Mouse (Mus musculus): ENCODE results near the gene Gm17324.

DNA sequence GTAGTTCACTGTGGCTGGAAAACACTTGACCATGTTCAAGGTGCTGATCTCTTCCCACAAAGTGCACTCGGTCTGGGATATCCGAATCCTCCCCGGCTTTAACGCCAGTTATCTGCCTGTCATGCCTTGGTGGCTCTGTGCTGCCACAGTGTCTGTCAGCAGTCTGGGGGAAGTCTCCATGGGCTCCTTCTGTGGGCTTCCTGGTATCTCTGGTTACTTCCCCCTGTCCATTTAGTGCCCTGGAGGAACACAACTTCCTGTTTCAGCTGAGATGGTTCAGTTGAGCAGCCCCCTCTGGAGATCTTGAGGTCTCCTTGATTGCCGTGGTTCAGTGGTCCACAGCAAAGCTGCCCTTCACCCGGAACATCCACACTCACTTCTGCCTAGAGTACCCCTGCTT is 20.4 kb downstream of the Gm17324 start:
- TF ChIP-seq CTCF (conservative IDR thresholded peaks at IDR 0.05; ENCODE audit: insufficient read depth, insufficient read length, low read depth, low read length): no peak
- TF ChIP-seq POLR2A (IDR thresholded peaks at IDR 0.05; ENCODE audit: low read depth, low read length): no peak

Measured in kidney, adult 2 months (tissue).